Mouse (Mus musculus): Measurements from ENCODE around the gene Rab20. TPM values are rescaled to one million over a fixed set of nuclear protein-coding genes. Genes with fewer than 3 reads are reported as not detected.
"Not testable (repeated sequence)": the region's sequence is repeated elsewhere in the genome, so short reads cannot be mapped to it uniquely, and the experiment has no call there.

The Rab20 gene
- polyA plus RNA-seq, 1 experiment from 2014 or later, result 14.8 TPM

DNA sequence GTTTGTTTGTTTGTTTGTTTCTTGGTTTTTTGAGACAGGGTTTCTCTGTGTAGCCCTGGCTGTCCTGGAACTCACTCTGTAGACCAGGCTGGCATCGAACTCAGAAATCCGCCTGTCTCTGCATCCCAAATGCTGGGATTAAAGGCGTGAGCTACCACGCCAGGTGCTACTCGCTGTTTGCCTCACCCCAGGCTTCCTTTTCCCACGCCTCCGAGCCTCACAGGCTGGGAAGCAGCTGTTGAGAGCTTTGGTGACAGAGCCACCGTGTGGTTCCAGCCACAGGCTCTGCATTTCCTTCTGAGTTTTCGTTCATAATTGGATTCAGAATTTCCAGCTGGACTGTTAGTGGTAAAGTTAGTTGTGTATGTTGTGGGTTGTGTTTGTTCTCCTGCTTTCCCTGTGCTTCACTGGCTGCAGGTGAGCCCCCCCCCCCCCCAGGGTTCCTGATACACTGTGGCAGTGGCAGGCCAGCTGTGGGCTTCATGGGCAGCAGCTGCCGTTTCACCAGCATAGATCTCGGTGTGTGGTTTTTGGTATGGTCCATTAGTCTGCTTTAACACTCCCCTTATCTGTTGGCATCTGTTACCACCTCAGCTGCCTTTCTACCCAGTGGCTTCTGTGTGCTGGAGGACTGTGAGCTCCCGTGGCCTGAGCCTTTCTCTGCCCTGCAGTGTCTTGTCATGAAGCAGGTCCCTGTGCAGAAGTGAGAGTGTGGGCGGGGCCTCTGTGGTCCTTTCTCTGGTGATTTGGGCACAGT is 25.1 kb upstream of the Rab20 start:
- Histone ChIP-seq H3K36me3 (peaks cover 24% of the 10 kb centered on the region), H3K27ac (no peak overlapping the region), H3K4me3 (replicated peaks) (no peak overlapping the region), H3K4me2 (replicated peaks) (no peak overlapping the region), H3K9me3 (no peaks in the 10 kb centered on the region), H3K27me3 (replicated peaks) (no peaks in the 10 kb centered on the region), H3K4me1 (replicated peaks) (peaks cover 2% of the 10 kb centered on the region; the same call in 1 of the 2 replicates), H3K9ac (no peak overlapping the region)
- no peak for ATAC-seq
- 85% methylated on average over 13 of the region's 13 CpGs for WGBS

DNA sequence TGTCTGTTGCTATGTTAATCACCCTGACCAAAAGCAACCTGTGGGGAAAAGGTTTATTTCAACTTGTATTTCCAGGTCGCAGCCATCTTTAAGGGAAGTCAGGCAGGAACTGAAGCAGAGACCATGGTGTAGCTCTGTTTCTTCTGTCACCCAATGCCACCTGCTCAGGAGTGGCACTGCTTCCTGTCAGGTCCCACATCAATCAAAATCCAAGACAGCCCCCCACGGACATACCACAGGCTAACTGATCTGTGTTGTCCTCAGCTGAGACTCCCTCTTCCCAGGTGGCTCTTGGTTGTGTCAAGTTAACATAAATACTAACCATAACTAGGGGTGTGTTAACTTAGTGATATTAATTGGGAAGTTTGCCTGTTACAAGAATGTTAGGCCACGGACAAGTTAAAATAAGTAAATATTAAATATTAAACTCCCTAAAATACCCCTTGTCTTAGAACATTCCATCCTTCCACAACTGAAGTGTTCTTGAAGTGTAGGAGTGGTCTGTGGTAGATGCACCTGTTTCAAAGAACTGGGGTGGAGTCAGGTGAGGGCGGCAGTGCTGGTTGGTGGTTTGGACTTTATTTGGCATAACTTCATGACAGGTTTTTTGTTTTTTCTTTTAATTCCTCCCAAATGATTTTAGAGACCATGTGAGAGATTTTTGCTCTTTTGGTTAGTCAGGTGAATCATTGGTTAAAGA is 20.4 kb upstream of the Rab20 start:
- Histone ChIP-seq H3K4me1 (replicated peaks) (peaks cover 7% of the 10 kb centered on the region), H3K27me3 (replicated peaks) (no peaks in the 10 kb centered on the region), H3K4me2 (replicated peaks) (peak overlapping the region; percentile 65), H3K4me3 (replicated peaks) (0 out of 2 replicates have a peak overlapping the region, but pooled peaks have one; percentile 78), H3K36me3 (peaks cover under 1% of the 10 kb centered on the region), H3K9ac (no peak overlapping the region), H3K27ac (no peak overlapping the region), H3K9me3 (no peaks in the 10 kb centered on the region)
- 80% methylated on average over 4 of the region's 4 CpGs for WGBS
- no peak for ATAC-seq

DNA sequence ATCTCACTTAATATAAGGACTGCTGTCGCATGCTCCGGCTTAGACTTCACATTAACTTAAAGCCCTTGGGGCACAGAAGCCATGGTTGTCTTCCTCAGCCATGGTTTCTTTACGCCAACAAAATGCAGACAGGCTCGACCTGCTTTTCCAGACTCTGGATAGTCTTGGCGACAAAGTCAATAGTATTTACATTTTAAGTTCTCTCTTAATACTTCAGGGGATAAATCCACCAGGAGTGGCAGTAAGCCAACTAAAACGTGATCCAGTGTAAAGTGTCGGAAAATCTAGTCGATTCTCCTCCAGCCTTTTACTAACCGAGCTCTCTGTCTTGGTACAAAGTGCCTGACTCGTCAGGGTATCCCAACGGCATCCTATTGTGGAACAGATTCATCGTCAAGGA is 19.8 kb upstream of the Rab20 start:
- Histone ChIP-seq H3K36me3 (no peaks in the 10 kb centered on the region), H3K9ac (no peak overlapping the region), H3K27ac (no peak overlapping the region), H3K4me2 (replicated peaks) (peak overlapping the region; percentile 65), H3K27me3 (replicated peaks) (no peaks in the 10 kb centered on the region), H3K4me3 (replicated peaks) (peak overlapping the region; percentile 78), H3K9me3 (no peaks in the 10 kb centered on the region), H3K4me1 (replicated peaks) (peaks cover 7% of the 10 kb centered on the region)
- WGBS, result 74% methylated on average over 12 of the region's 12 CpGs
- no peak for ATAC-seq

DNA sequence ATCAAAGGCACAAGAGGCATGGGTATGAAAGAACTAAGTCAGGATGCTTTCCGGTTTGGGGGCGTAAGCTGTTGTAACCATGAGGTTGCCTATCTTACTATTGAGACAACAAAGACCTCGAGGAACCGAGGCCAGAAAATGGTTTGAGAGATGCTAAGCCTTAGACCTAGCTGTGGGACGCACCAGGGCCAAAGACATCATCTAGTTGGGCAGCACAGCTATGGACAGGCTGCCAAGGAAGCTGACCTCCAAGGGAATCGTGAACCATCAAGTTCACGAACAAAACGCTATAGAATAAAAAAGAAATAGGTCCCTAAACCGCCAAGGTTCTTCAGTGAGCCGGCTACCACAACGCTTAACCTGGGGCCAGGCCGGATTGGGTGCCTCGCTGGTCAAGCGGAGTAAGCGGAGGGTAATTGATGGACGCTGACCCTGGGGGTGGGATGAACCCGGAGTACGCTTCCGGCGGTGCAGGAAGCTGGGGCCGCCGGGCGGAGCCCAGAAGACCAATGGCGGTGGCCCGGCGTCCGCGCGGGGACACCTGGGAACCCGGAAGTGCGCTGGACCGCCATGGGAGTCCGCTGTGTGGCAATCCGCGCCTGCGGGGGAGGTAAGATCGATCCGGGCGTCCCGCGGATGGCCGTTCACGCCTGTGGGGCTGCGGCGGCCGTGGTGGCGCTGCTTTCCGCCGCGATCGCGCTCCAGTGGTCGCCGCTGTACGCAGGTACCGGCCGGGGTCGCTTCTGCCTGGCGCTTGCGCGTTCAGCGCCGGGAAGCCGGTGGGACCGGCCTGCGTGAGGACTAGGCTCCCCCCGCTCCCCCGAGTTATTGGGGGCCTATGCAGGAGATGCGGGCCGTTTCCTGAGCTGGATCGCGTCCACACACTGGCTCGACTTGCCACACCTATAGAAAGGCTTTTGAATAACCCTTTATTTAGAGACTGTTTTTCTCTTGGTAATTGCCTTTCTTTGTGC is 18.8 kb upstream of the Rab20 start, which contains the start of gene Naxd:
TSS of gene Naxd (plus strand) at position 490 of the 974 bp plus-strand sequence.
- H3K27ac ChIP-seq, result peak within 1 kb of the TSS; percentile 45
- H3K27me3 ChIP-seq (replicated peaks), result no peaks in the 10 kb centered on the region
- no peaks in the 10 kb centered on the region for H3K36me3 ChIP-seq
- 3% methylated on average over 73 of the region's 73 CpGs for WGBS
- H3K9ac ChIP-seq, result peak within 1 kb of the TSS; percentile 81
- peaks cover 7% of the 10 kb centered on the region for H3K4me1 ChIP-seq (replicated peaks)
- H3K4me3 ChIP-seq (replicated peaks), result peak within 1 kb of the TSS; percentile 78
- ATAC-seq, result peak; percentile 99
- no peaks in the 10 kb centered on the region for H3K9me3 ChIP-seq
- H3K4me2 ChIP-seq (replicated peaks), result peak within 1 kb of the TSS; percentile 65

DNA sequence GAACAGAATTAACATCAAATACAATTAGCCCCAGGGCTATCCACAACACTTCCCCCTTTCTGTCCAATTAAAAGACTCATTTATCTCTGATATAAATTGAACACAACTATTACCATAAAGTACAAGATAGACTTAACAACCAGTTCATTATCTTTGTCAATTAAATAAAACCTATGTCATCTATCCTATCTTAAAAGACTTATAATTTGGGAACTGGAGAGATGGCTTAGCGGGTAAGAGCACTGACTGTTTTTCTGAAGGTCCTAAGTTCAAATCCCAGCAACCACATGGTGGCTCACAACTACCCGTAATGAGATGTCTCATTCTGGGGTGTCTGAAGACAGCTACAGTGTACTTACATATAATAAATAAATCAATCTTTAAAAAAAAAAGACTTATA is 13.8 kb upstream of the Rab20 start:
- H3K36me3 ChIP-seq; H3K27ac ChIP-seq; H3K27me3 ChIP-seq (replicated peaks); H3K4me2 ChIP-seq (replicated peaks); H3K4me3 ChIP-seq (replicated peaks); ATAC-seq; H3K9me3 ChIP-seq; H3K4me1 ChIP-seq (replicated peaks); H3K9ac ChIP-seq: not testable (repeated sequence)
- WGBS, result 89% methylated on average over 2 of the region's 2 CpGs

DNA sequence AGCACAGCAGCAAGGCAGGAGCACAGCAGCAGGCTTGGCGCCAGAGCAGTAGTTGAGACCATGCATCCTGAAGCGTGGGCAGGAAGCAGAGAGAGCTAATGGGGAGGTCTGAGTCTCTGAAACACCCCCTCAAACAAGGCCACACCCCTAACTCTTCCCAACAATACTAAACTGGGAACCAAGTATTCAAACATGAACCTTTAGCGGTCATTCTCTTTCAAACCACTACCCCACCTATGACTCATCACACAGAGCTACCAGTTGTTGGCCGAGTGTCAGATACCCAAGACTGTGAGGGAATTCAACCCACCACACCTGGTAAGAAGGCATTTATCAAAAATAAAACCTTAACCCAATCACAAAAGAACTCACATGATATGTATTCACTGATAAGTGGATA is 8.7 kb upstream of the Rab20 start:
- Histone ChIP-seq H3K4me1 (replicated peaks) (no peaks in the 10 kb centered on the region), H3K4me3 (replicated peaks) (no peak overlapping the region), H3K9ac (no peak overlapping the region), H3K9me3 (no peaks in the 10 kb centered on the region), H3K27me3 (replicated peaks) (no peaks in the 10 kb centered on the region; the same call in 1 of the 2 replicates), H3K27ac (no peak overlapping the region), H3K4me2 (replicated peaks) (no peak overlapping the region), H3K36me3 (no peaks in the 10 kb centered on the region)
- no peak for ATAC-seq
- whole genome bisulfite sequencing, result 70% methylated on average over 4 of the region's 4 CpGs

DNA sequence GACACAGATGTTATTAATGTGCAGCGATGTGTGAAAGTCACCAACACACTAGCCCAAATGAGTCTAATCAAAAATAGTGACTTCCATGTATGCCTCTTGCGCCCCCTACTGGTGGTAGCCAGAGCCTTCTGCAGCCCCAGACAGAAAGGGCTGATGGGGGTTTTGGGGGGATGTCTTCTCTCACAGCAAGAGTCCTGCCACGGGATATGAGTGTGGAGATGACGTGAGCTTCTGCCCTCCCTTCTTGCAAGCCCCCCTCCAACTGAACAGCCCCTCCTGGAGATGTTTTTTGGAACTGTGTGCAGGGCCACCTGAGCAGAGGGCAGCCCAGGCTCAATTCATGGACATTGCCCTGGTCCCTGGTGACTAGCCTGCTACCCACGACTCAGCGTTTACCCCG is 7.6 kb upstream of the Rab20 start:
- peak; percentile 46 for ATAC-seq

DNA sequence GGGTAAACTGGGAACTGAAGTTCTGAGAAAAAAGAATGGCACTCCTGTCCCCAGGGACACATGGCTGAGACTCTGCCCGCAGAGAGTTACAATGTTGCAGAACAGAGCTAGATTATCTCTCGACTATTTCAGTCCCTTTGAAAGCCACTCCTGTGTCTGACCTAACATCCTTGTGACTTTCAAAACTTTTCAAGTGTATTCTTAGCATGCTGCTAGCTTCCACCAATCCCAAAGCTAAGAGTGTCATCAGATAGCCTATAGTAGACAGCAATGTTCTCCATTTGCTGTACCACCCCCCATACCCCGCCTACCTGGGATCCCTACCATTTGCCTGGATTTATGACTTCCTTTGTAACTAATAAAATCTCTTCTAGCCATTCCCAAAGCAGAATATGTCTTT is 4.0 kb upstream of the Rab20 start:
- Histone ChIP-seq H3K27me3 (replicated peaks) (peaks cover 11% of the 10 kb centered on the region), H3K9ac (no peak overlapping the region), H3K4me3 (replicated peaks) (no peak overlapping the region), H3K4me2 (replicated peaks) (no peak overlapping the region), H3K4me1 (replicated peaks) (peaks cover 6% of the 10 kb centered on the region; the same call in 1 of the 2 replicates), H3K36me3 (no peaks in the 10 kb centered on the region), H3K9me3 (no peaks in the 10 kb centered on the region), H3K27ac (no peak overlapping the region)
- 62% methylated on average over 3 of the region's 3 CpGs for WGBS
- ATAC-seq, result no peak

More for the DNA sequence above, 7.6 kb upstream of the Rab20 start:
- H3K4me2 ChIP-seq (replicated peaks), result no peak overlapping the region
- H3K36me3 ChIP-seq, result no peaks in the 10 kb centered on the region
- no peak overlapping the region for H3K4me3 ChIP-seq (replicated peaks)
- no peak overlapping the region for H3K27ac ChIP-seq
- H3K9me3 ChIP-seq, result no peaks in the 10 kb centered on the region
- WGBS, result 17% methylated on average over 7 of the region's 7 CpGs
- no peaks in the 10 kb centered on the region; the same call in 1 of the 2 replicates for H3K27me3 ChIP-seq (replicated peaks)
- no peak overlapping the region for H3K9ac ChIP-seq
- H3K4me1 ChIP-seq (replicated peaks), result no peaks in the 10 kb centered on the region

DNA sequence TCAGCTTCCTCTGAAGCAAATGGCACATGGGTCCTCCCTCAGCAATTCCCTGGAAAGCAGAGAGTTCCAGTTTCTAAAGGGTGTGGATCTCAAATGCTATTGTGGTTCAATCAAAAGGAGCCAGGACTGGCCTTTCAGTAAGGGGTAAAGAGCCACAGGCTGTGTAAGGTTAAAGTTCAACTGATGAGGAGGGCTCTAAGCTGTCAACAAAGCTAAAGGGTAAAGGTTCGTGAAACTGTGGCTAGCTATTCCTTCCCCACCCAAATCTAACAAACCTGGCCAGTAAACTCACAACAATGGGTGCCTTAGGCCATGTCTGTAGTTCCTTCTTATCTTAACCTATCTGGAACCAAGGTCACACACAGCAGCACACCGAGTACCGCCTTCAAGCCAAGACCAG is 3.4 kb upstream of the Rab20 start:
- H3K4me3 ChIP-seq (replicated peaks), result no peak overlapping the region
- 52% methylated on average over 3 of the region's 3 CpGs for WGBS
- H3K27ac ChIP-seq, result no peak overlapping the region
- H3K9me3 ChIP-seq, result no peaks in the 10 kb centered on the region
- peaks cover 8% of the 10 kb centered on the region; the same call in 1 of the 2 replicates for H3K4me1 ChIP-seq (replicated peaks)
- peaks cover 11% of the 10 kb centered on the region for H3K27me3 ChIP-seq (replicated peaks)
- no peaks in the 10 kb centered on the region for H3K36me3 ChIP-seq
- no peak overlapping the region for H3K9ac ChIP-seq
- ATAC-seq, result no peak
- no peak overlapping the region for H3K4me2 ChIP-seq (replicated peaks)

DNA sequence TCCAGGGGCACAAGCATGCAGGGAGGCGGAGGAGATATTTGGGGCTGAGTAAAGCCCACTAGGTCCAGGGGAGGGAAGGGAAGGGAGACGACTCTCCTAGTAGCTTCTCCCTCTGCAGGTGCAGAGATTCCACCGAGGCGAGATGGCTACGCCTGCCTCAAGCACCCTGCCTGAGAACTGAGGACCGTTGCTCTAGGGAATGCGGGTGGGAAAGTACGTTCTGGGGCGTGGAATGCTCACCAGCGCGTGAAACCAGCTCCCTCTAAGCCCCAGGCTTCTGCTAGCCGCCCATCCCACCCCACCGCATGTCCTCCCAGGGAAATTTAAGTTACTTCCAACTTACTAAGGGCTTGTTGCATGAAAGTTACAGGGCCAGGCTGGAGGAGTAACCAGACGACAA is 1.1 kb upstream of the Rab20 start:
- H3K4me1 ChIP-seq (replicated peaks), result peaks cover 17% of the 10 kb centered on the region
- WGBS, result 32% methylated on average over 14 of the region's 14 CpGs
- H3K27me3 ChIP-seq (replicated peaks), result peaks cover 14% of the 10 kb centered on the region
- no peak for ATAC-seq
- no peaks in the 10 kb centered on the region for H3K9me3 ChIP-seq
- peak overlapping the region; percentile 98; the same call in 1 of the 2 replicates for H3K4me2 ChIP-seq (replicated peaks)
- H3K9ac ChIP-seq, result no peak overlapping the region
- no peak overlapping the region for H3K27ac ChIP-seq
- no peak overlapping the region for H3K4me3 ChIP-seq (replicated peaks)
- no peaks in the 10 kb centered on the region for H3K36me3 ChIP-seq

DNA sequence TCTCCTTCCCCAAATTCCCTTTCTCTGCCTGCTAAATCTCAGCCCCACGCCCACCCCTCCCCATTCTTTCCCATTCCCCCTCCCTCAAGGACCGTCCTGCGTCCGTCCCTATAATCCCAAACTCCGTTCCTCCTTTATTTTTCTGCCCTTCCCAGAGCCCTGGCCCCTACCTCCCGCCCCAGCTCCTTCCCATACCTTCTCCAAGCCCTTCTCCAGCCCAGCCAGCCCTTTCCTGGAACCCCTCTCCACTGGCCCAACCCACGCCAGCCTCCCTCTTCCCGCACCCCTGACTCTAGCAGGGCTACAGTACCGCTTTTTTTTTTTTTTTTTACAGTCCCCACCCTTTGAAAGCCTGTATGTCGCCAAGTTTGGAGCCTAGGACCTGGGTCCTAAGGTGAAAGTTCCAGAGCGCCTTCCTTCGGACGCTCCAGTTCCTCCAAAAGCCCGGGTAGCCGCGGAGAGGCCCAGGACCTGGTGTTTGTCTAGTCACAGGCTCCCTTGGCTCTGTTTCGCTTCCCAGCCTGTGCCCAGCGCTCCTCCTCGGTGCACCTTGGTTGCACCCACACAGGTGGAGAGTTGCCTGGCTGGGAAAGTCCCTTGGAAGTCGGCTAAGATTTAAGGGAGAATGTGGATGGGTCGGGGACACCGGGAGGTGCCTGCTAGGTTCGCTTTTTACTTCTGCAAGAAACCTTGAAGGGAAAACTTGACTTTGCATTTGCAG is 457 bp upstream of the Rab20 start:
- Histone ChIP-seq H3K27ac (no peak overlapping the region), H3K9me3 (no peaks in the 10 kb centered on the region), H3K36me3 (no peaks in the 10 kb centered on the region), H3K9ac (no peak overlapping the region; the same call in 1 of the 2 replicates), H3K27me3 (replicated peaks) (peaks cover 14% of the 10 kb centered on the region), H3K4me2 (replicated peaks) (peak overlapping the region; percentile 98), H3K4me3 (replicated peaks) (peak overlapping the region; percentile 48), H3K4me1 (replicated peaks) (peaks cover 17% of the 10 kb centered on the region)
- WGBS, result 11% methylated on average over 23 of the region's 23 CpGs
- ATAC-seq, result peak; percentile 6; the same call in 1 of the 2 replicates

All from intestine, embryonic 15.5 days (tissue).